Mouse (Mus musculus) spleen, adult 12 weeks (tissue): ENCODE results near the gene Ghrh.

Source experiments
- DNase-seq: peaks from one replicate; pipeline ENCODE4 v3.0.0; 2022; ENCODE audit warnings: low spot score

Gene Ghrh

DNA sequence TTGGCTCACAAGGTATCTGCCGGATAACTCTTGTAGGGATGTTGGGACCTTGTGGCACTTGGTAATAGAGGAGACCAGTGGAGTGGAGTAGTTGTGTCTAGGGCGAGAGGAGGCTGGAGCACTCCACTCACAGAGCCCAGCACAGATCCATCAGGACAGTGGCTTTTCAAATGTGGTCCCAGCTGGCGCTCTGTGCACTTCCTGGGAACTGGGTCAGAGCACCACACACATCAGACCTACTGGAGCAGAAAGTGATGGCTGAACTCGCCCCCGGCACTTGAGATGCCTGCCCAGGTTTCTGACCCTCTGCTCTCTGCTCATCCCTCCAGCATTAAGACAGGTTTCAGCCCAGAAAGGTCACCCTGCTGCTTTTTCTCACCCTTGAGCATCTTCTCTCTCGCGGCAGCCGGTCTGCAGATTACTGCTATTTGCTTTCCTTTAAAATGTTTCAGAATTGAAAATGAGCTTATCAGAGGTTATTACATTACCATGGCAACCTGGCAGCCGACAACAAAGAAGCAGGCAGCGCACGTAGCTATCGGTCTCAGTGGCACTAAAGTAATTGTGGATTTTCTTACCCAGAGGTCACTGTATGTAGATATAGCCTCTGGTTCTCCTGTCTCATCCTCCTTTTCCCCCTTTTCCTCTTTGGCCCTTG lies 1.9 kb upstream of the Ghrh start:
- DNase-seq = no peak

GRCm38 (mm10) chr2:157343337-157343736 lies 4.0 kb downstream of the Ghrh start:
- no peak for DNase-seq

DNA sequence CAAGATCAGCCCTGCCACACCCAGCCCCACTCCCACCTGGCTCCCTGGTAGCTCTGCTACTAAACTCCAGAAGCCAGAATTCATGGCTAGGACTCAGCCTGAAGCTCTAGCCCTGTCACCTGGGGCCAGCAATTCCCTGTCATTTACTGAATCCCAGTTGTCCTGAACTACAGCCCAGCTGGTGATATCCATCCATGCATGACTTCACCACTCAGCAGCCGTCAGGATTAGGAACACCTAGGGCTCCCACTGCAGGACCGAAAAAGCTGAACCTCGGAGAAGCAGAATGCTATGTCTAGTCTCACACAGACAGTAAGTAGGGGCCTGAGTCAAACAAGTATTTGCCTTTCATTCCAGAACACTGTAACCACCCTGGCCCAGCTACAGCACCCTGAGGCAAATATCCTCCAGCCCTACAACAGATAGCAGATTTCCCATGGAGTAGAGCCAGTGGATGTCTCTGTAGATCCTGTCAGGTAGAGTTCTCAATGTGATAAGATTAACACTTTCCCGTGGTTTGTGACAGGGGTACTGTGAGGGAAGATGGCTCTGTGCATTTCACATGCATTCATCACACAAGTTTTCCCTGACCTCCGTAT lies 4.9 kb downstream of the Ghrh start:
- no peak for DNase-seq

- no peak for DNase-seq
These were observed 5.6 kb downstream of the Ghrh start for GRCm38 (mm10) chr2:157341554-157342270.

GRCm38 (mm10) chr2:157340221-157340741 lies 7.0 kb downstream of the Ghrh start:
- DNase-seq = no peak

DNA sequence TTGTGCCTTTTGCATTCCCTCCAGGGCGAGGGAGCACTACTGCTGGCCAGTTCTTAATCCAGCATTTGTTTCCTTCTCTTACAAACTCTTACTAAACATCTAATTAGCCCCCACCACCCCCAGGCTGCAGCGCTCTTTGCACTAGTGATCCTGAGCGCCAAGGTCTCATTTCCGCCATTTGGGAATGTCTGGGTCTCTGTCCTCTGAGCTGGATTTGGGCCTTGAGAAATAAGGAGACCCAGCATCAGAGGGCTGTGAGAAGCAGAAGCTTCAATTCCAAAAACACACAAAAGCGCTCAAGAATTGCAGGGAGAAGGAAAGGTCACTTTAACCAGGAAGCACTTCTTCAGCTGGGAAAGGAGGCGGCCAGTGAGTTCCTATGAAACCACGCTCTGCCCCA lies 7.8 kb downstream of the Ghrh start:
- DNase-seq = no peak

GRCm38 (mm10) chr2:157338663-157339062 lies 8.6 kb downstream of the Ghrh start:
- peak; percentile 44 for DNase-seq

DNA sequence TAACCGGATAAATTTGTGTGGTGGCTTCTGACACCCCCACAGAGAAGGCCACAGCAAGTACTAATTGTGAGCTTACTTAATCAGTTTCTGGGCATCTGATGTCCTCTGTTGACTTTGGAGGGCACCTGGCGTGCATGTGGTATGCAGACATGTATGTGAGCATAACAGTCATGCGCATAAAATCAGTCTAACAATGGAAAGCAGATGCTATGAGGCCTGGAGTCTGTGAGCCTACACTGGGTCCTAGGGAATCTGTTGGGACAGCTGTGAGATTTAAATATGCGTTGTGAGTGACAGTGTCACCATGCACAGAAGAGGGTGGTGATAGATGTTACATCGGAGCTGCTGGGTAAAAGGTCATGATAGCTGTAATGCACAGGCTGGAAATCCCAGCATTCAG lies 15.2 kb downstream of the Ghrh start:
- no peak for DNase-seq

DNA sequence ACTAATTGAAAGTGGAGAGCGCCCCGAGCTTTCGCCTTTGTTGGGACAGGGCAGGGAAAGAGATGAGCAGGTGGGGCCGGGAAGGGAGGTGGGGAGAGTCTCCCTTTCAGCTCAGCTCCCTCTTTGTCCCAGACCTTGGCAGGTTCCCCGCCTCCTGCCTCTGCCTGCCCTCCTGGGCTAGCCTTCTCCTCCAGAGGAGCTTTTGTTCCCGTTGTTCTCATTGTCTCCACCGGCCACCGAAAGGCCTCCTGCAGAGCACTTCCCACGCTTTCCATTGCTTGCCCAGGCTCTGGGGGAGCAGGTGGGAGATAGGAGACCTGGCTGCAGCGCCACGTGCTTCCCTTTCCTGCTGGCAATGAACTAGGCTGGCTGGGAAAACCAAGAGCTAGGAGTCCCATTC lies 18.7 kb downstream of the Ghrh start:
- no peak for DNase-seq

GRCm38 (mm10) chr2:157328106-157328505 lies 19.2 kb downstream of the Ghrh start:
- DNase-seq = no peak

DNA sequence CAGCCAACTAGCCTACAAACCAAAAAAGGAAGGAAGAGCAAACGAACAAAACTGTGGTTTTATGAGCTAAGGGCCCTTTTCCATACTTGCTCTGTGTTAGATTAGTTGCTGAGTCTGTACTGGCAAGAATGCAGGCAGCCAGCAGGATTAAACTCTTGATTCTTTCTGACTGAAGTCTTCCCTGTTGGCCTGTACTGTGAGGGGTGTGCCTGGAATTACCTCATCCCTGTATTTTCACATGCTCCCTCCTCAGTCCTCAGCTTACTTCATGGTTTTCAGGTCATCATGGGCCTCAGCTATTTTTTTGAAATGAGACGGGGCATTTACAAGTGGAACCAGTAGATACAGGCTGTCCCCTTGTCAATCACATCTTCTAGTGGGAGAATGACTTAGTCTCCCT lies 22.1 kb downstream of the Ghrh start:
- no peak for DNase-seq

DNA sequence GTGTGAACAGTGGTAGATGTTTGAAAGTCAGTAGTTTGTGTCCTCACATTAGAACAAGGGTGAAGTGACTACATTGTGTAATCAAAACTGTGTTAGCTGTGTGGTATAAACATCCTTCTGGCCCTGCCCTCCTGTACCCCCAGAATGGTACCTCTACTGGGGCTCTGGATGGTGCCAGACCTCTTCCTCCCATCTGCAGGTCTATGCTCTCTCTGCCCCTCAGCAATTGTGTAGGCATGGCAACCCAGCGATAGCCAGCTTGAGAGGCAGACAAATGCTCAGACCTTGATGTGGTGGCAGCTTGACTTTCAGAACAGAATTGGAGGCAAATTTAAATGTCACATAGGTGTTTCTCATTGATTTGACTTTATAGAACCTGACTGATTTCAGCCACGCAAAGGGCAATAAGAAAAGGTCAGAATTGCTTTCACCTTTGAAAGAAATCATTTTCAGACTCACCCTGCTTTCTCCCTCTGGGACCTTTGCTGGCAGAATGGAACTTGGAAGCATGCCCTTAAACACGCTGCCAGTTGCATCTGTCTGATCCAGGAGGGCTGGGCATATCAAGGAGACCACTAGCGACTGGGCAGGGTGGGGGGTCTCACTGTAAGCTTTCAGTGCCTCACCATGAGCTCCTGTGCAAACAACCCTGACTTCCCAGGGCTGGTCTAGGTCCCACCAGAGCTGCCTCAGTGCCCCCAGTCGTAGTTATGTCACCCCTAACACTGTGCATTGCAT lies 25.1 kb downstream of the Ghrh start:
- no peak for DNase-seq

GRCm38 (mm10) chr2:157320886-157321285 lies 26.4 kb downstream of the Ghrh start:
- DNase-seq = no peak

DNA sequence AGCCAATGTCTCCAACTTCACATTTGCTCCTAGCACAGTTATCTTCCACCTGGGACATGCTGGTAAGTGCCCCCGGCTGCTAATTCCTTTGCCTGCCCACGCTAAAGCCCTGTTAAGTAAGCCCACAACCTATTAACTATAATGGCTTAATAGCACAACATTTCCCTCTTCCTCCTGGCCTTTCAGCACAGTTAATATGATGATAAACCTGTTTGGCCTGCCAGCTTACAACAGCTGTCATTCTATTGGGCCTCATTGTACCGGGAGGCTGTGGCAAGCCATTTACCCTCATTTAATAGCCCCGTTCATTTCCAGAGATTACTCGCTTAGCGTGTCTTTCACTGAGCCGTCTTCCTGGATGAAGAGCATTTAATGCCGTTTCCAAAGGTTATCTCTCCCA lies 27.2 kb downstream of the Ghrh start:
- DNase-seq = no peak

DNA sequence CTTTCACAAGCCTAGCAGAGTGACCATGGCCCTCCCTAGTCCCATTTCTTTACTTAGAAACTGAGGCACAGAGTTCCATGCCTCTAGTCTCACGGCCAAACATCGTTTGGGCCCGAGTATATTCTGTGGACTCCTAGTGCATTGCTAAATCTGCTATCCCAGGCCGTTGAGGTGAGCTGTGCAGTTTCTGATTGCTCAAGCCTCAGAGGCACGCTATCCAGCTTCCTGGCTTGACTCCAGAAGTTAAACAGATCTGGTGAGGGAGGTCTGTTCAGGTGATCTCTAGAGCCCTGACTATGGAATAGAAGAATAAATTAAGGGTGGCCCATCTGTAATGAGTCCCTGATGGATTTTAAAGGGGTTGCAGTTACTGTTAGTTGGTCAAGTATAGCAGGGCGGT lies 30.1 kb downstream of the Ghrh start:
- DNase-seq = no peak

DNA sequence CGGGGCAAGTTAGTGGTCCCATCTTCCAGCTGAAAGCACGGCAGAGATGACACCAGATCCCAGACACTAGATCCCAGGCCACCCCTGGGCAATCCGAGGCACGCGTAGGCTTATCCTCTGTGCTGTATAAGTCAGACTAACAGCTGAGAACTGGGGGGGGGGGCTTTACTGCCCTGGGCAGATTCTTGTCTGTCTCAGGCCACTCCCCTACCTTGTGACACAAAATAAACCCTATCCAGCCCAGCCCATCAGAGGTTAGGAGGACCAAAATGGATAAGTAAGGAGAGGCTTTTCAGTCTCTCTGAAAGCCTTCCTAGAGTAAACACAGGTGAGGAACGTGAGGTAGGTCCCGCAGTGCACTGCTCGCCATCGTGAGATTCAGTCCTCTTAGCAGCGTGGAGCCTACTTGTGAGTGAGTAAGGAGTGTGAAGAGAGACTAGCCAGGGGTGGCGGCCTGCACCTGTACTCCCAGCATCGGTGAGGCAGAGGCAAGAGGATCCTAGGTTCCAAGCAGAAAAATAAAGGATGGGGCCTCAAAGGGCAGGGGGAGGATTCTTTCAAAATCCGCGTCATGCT lies 30.9 kb downstream of the Ghrh start:
- no peak for DNase-seq

- DNase-seq = no peak
These were observed 31.8 kb downstream of the Ghrh start for GRCm38 (mm10) chr2:157315486-157315885.

DNA sequence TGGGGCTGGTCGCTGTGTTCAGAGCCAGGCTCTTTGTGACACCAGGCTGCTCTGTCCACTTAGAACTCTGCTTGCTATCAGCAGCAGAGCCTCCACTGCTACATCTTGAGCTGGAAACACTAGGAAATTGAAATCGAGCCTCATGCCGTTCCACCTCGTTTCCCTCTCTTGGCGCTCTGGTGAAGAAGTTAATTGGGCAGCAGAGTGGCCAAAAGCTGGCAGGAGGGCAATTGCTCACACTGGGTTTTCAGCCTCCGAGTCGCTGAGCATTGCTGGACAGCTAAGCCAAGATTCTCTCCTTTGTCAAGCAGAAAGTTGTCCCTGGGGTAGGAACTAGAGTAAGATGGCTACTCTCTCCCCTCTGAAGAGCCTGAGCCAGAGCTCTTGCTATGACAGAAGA lies 33.0 kb downstream of the Ghrh start:
- no peak for DNase-seq

GRCm38 (mm10) chr2:157313718-157314117 lies 33.6 kb downstream of the Ghrh start:
- DNase-seq = no peak

DNA sequence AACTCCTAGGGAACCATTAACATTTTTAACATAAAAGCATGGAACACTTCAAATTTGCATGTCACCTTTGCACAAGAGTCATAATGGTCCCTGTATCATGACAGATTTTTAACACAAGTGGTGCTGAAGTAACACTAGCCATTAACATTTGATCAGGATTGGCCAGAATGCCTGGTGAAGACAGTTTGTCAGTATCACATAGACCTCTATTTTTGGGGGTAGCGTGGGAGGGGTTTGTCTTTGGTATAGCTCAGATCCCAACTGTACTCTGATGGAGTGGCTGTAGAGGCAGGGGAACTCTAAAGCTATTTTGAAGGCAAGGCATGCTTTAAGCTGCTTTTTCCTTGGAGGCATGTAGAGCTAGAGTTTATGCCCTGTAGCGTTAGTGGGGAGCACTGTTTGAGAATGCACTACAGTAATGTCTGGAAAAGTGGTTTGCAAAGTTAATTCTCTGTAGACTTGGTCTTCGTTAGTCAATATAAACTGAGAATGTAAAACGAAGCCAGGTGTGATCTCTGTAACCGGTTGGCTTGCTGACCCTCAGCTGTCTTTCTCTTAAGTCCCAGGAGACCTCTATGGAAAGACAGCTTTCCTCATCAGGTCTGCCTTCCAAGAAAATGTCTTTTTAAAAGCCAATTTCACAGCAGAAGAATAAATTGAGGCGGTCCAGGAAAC lies 36.2 kb downstream of the Ghrh start:
- DNase-seq = no peak

GRCm38 (mm10) chr2:157309611-157310010 lies 37.7 kb downstream of the Ghrh start:
- no peak for DNase-seq
